Mouse (Mus musculus): ENCODE measurements around the gene Trip10.

- TF ChIP-seq RAD21 (IDR thresholded peaks at IDR 0.05; ENCODE audit: low read depth, low read length) = no peak; the same call in 1 of the 2 replicates
- no peak for TF ChIP-seq CTCF (conservative IDR thresholded peaks at IDR 0.05 in 1 of 2, IDR thresholded peaks at IDR 0.05 in 1 of 2; ENCODE audit: low read depth in 2 of 2, low read length in 2 of 2)
- peak; percentile 69 for TF ChIP-seq EP300 (IDR thresholded peaks at IDR 0.05; ENCODE audit: low read length)
- TF ChIP-seq MYC (IDR thresholded peaks at IDR 0.05; ENCODE audit: low read depth, low read length) = no peak
- peak; percentile 93 for TF ChIP-seq CHD2 (IDR thresholded peaks at IDR 0.05; ENCODE audit: low read length)
- 0 out of 2 replicates have a peak, but pooled peaks have one; percentile 19 for TF ChIP-seq HCFC1 (IDR thresholded peaks at IDR 0.05; ENCODE audit: low read depth, low read length)
- TF ChIP-seq GABPA (IDR thresholded peaks at IDR 0.05; ENCODE audit: insufficient replicate concordance, low read depth, low read length) = no peak
- no peak; the same call in 1 of the 2 replicates for TF ChIP-seq USF2 (conservative IDR thresholded peaks at IDR 0.05; ENCODE audit: low read depth, low read length)
Observed at GRCm38 (mm10) chr17:57278943-57279590, 29.8 kb downstream of the Trip10 start, which contains the start of gene Vav1.
